Mouse (Mus musculus) spleen, adult 2 months (tissue): ENCODE results near the gene Slc10a7.

ENCODE experiments used
- CTCF ChIP-seq: fragments of 200-500 bp; IDR thresholded peaks from 2 replicates; pipeline ENCODE4 v1.5.1; 2011; ENCODE audit warnings: mild to moderate bottlenecking, inconsistent platforms; ENCODE audit not compliant: insufficient read depth, insufficient read length, insufficient replicate concordance; ENCODE audit errors: extremely low read depth
- POLR2A ChIP-seq: fragments of 200-500 bp; IDR thresholded peaks from 2 replicates; pipeline ENCODE4 v1.6.1; 2011; ENCODE audit warnings: low read depth, low read length, inconsistent platforms

GRCm38 (mm10) chr8:78742453-78742852, 233.3 kb downstream of the Slc10a7 start:
- TF ChIP-seq CTCF (no peak), POLR2A (no peak)
